Mouse (Mus musculus): ENCODE results near the gene Shc2.

GRCm38 (mm10) chr10:79609276-79609675, 28.4 kb downstream of the Shc2 start:
- TF ChIP-seq POLR2A (IDR thresholded peaks at IDR 0.05; ENCODE audit: control insufficient read depth, low read depth, low read length) (no peak), CTCF (IDR thresholded peaks at IDR 0.05; ENCODE audit: control insufficient read depth, insufficient read depth, insufficient replicate concordance, low read depth, low read length) (no peak)

Data from testis, adult 2 months (tissue).